Mouse (Mus musculus) T-helper 2 cell (primary cell): ENCODE measurements around the gene G6pc3.

Source experiments
- in situ Hi-C: fragments of 300-600 bp; cut with MboI, MseI; formaldehyde crosslinking; loops from one replicate; pipeline ENCODE4 v1.15.1; 2025; ENCODE audit warnings: high pct_unique_total_duplicates

Gene G6pc3

DNA sequence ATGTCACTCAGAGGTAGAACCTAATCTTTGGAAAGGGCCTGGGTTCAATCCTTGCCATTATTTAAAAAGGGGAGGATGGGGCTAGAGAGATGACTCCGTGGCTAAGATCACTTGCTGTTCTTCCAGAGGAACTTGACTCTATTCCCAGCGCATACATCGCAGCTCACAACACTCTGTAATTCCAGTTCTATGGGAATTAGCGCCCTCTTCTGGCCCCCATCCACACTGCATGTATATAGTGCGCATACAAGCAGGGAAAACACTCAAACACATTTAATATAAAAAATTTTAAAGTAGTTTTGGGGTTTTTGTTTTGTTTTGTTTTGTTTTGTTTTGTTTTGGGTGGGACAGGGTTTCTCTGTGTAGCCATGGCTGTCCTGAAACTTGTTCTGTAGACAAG is 52.5 kb downstream of the G6pc3 start:
- in situ Hi-C loops: no loop called here
